Mouse (Mus musculus) heart, adult 2 months (tissue): Measurements from ENCODE around the gene Crybg1.

Experiments
- CTCF ChIP-seq: fragments of 200-600 bp; IDR thresholded peaks from 2 replicates; pipeline ENCODE4 v1.8.1; 2022; ENCODE audit warnings: antibody characterized with exemption, mild to moderate bottlenecking, moderate library complexity
- EP300 ChIP-seq: fragments of 200-500 bp; IDR thresholded peaks from 2 replicates; pipeline ENCODE4 v1.6.1; 2011; ENCODE audit warnings: low read depth, low read length, control low read depth; ENCODE audit not compliant: insufficient read depth
- POLR2A ChIP-seq: fragments of 200-500 bp; IDR thresholded peaks from 2 replicates; pipeline ENCODE4 v1.6.1; 2011; ENCODE audit warnings: mild to moderate bottlenecking, low read depth, low read length, control low read depth; ENCODE audit not compliant: insufficient read depth

- TF ChIP-seq POLR2A, result no peak
- TF ChIP-seq EP300, result no peak
- TF ChIP-seq CTCF, result no peak
Measured at GRCm38 (mm10) chr10:44110460-44110859, 38.2 kb downstream of the Crybg1 start.
